Mouse (Mus musculus): ENCODE results near the gene Cyp2d26.

GRCm38 (mm10) chr15:82815296-82815695 lies 21.2 kb upstream of the Cyp2d26 start:
- TF ChIP-seq CTCF (IDR thresholded peaks at IDR 0.05) (no peak), EP300 (IDR thresholded peaks at IDR 0.05) (no peak)

Measured in lung, postnatal 0 days (tissue).